Mouse (Mus musculus): ENCODE measurements at regions not wholly inside any gene's neighbourhood (a gene's known extent, or its start where the extent isn't known, plus 50 kb on each side); places are given as distances from the start of the nearest gene placed in this dataset.

DNA sequence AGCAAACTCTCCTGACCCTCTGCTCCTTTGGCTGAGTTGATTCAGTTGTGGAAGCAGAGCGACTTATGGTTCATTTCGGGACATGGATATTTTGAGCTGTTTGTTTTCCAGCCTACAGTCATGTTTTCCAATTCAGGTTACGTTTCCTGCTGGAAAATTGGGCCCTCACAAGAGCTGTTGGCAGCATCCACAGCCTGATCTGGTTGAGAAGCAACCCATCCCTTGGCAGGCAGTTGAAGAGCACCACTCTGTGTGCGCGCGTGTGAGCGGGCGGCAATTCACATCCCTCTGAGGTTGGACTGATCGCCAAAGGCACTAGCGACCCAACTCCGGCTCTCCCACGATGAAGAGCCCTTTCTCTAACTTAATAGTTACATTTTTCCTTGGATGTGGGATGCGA is 457.1 kb downstream of the Tmem38b start:
- DNase-seq (ENCODE audit: low read depth, low spot score), result no peak

GRCm38 (mm10) chr4:54313804-54314203 is 488.0 kb downstream of the Tmem38b start:
- no peak for DNase-seq (ENCODE audit: low read depth, low spot score)

- DNase-seq (ENCODE audit: low read depth, low spot score), result no peak
Observed at GRCm38 (mm10) chr4:54324851-54325250, 499.0 kb downstream of the Tmem38b start.

GRCm38 (mm10) chr4:54328273-54328672 is 502.4 kb downstream of the Tmem38b start:
- DNase-seq (ENCODE audit: low read depth, low spot score), result no peak

- DNase-seq (ENCODE audit: low read depth, low spot score), result no peak
Observed at GRCm38 (mm10) chr4:54328711-54329427, 503.0 kb downstream of the Tmem38b start.

- no peak for DNase-seq (ENCODE audit: low read depth, low spot score)
Observed at GRCm38 (mm10) chr4:54330686-54331085, 504.8 kb downstream of the Tmem38b start.

GRCm38 (mm10) chr4:54331588-54332211 is 505.9 kb downstream of the Tmem38b start:
- no peak for DNase-seq (ENCODE audit: low read depth, low spot score)

- DNase-seq (ENCODE audit: low read depth, low spot score), result no peak
Observed at GRCm38 (mm10) chr4:54332261-54332660, 506.4 kb downstream of the Tmem38b start.

DNA sequence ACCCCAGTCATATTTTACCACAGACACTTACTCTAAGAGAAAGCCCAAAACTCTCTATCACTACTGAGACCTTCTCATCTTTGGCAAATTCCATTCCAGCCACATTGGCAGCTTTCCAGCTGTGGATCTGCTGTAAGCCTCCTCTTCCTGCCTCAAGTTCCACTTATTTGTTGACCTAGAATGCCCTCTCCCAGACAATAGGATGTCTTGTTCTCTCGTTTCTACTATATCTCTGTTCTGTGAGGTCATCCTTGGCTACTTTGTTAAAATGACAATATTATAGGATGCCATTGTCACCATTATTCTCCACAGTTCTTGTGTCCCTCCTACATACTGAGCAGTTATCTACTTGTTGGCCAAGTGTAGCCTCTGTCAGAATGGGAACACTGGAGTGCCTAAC is 512.7 kb downstream of the Tmem38b start:
- DNase-seq (ENCODE audit: low read depth, low spot score), result no peak

DNA sequence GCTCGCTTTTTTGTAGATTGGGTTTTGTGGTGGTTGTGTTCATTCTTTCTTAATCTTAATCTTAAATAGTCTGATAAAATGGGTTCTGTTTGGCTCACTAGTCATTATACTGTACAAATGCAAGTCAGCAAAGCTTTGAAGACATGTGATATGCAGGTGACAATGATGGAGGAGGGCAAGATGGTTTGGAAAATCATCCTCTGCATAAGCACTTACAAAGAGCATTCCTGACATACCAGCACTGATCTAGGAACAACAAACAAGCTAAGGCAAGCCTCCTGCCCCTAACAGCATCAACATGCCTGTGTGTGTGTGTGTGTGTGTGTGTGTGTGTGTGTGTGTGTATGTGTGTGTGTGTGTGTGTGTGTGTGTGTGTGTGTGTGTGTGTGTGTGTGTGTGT is 514.3 kb downstream of the Tmem38b start:
- no peak for DNase-seq (ENCODE audit: low read depth, low spot score)

DNA sequence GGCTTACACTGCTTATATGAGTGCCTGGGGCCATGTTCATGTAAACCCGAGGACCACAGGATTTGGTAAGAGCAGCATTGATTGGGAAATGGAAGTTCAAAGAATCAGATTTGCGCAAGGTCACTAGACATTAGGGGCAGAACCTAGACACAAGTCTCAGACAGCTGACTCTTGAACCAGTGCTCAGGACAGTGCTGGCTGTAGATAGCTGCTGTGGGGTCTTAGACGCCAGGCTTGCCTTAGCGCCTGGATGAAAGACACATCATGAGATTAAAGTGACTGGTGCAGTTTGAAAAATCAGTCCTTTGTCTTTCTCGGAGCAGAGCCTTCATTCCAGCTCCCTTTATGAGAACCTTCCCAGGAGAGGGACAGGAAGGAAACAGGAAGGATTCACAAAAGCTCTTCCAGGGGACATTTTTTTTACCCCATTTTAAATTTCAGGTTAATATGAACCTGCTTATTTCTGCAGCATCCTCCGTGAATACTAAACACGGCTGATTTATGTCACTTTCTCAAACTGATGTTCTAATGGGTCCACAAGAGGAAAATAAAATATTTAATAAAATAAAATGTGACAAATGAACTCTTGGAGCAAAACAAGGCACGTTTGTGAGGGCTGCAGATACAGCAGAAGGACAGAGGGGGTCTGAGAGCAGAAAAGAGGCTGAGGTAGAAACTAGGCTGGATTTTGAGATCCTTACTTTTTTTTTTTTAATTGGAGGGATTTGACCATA is 528.0 kb downstream of the Tmem38b start:
- DNase-seq (ENCODE audit: low read depth, low spot score), result no peak

DNA sequence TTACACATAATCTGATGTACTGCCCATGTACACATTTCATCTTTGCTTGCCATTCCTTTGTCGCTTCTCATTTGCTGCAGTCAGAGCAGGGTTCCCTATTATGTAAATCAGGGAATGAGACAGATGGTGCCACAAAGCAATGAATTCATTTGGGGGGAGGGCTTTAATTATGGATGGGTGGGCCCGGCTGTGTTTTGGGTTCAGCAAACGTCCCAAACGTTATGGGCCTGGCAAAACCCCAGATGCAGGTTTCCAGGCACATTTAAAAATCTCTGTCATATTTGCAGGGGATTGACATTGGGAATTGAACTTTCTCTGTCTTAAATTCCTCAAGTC is 528.5 kb downstream of the Tmem38b start:
- no peak for DNase-seq (ENCODE audit: low read depth, low spot score)

DNA sequence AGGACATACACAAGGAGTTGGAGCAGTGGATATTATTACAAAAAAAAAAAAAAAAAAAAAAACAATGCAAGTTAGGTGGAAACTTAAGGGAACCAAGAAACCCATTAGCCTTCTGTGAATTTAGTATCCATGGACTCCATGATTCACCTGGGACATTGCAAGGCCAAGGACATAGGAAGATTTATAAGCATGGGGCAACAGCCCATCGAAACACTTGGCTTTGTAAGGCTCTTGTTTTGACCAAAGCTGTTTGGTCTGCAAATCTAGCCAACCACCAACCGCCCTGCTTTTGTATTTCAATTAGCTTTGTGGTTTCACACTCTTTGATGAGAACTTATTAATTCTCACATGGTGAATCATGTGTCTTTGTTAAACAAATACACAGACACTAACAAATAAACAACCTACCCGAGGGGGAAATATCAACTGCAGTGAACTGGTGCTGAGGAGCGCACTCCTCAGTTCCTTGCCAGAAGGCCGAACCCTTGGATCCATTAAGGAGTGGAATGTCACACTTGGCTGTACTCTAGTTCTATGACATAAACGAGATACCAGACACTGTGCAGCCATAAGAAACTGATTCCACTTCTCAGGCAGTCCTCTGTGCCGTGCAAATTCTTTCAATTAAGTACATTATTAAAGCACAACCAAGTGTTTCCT is 529.7 kb downstream of the Tmem38b start:
- no peak for DNase-seq (ENCODE audit: low read depth, low spot score)

DNA sequence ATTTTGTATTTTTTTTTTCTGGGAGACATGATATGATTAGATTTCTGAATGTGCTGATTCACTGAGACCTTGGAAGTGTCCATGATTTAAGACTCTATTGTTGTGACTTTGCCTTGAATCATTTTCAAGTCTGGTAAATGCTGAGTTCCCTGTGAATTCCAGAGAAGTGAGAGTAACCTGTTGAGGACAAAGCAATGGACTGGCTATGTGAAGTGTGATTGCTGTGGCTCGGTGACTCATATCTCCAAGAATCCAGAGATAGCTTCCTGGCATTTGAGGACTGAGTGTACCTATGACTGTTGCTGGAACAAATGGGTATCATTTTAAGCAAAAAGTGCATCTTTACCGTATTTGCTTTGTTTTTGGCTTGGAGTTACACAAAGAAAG is 530.2 kb downstream of the Tmem38b start:
- DNase-seq (ENCODE audit: low read depth, low spot score), result no peak

DNA sequence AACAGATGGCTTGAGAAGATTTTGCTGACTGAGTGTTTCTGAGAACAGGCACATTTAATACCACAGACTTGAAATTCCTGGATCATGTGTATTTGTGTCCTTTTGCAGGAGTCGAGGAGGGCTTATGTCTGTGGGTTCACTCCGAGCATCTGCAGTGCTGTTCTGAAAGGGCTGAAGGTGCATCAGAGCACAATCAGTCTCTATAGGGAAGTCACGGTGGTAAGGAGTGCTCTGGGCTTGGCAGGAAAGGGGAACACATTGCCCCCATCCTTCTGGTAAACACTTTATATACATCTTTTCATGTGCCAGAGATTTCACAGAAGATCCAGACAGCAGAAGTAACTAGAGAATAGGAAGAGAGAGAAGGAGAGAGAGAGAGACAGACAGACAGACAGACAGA is 545.1 kb downstream of the Tmem38b start:
- no peak for DNase-seq (ENCODE audit: low read depth, low spot score)

- no peak for DNase-seq (ENCODE audit: low read depth, low spot score)
Observed at GRCm38 (mm10) chr4:54371418-54371957, 545.6 kb downstream of the Tmem38b start.

- no peak for DNase-seq (ENCODE audit: low read depth, low spot score)
Observed at GRCm38 (mm10) chr4:54373606-54374005, 547.8 kb downstream of the Tmem38b start.

DNA sequence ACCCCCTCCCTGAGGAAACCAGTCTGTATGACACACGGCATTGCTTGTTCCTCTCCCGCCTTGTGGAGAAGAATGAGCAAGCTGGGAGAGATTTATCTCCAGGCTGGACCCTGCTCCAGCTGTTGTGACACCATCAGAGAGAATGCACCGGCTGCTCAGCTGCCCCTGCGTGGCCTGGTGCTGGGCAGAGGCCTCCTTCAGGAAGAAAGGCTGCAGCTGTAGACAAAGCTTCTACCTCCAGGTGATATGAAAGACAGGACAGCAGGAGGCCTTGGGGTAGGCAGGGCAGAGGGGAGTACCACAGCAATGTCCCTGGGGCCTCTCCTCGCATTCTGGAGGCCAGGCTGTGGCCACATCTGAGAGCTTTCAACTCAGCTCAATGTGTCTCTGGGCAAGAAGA is 548.6 kb downstream of the Tmem38b start:
- no peak for DNase-seq (ENCODE audit: low read depth, low spot score)

- DNase-seq (ENCODE audit: low read depth, low spot score), result no peak
Observed at GRCm38 (mm10) chr4:54387460-54387859, 557.4 kb upstream of the Zfp462 start.

GRCm38 (mm10) chr4:54391536-54392208 is 553.2 kb upstream of the Zfp462 start:
- no peak for DNase-seq (ENCODE audit: low read depth, low spot score)

DNA sequence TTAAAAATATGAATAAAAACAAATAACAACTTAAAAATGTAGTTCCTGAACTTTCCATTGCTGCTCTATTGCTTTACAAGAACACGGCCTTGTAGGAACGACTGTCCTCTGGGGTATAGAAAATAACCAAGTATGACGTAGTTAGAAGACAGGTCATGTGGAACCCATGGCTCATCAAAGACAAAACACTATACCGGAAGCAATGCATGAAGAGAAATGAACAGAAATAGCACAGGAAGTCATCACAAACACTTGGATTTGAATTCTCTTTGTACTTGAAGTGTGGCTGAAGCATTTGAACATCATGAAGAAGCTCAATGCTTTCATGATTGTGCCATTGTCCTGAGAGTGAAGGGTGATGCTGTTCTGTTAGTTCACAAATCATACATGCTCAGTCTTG is 538.7 kb upstream of the Zfp462 start:
- no peak for DNase-seq (ENCODE audit: low read depth, low spot score)

GRCm38 (mm10) chr4:54407930-54408329 is 536.9 kb upstream of the Zfp462 start:
- no peak for DNase-seq (ENCODE audit: low read depth, low spot score)
